Mouse (Mus musculus) kidney, adult 9 months (tissue): Measurements from ENCODE around the gene Ppp2r5e.

Experiments
- DNase-seq: peaks from one replicate; pipeline ENCODE4 v3.0.0; 2022

Gene Ppp2r5e

GRCm38 (mm10) chr12:75536566-75536965 is 59.5 kb downstream of the Ppp2r5e start:
- DNase-seq = no peak

- no peak for DNase-seq
Measured at GRCm38 (mm10) chr12:75533145-75533544, 62.9 kb downstream of the Ppp2r5e start.

DNA sequence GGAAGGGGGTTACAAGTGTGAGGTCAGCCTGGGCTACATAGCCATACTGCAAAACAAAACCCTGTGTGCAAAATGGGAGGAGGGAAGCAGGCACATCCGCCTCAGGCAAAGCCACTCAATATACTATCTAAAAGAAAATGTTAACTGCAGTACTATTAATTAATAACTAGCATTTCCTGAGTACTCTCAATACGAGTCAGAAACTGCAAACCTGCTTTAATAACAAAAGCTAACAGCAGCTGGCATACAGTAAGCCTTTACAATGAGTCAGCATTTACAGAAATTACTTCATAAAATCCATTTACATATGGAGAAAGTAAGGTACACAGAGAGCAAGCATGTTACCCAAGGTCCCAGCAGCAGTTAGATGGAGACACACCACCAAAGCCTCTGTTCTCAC is 64.2 kb downstream of the Ppp2r5e start:
- DNase-seq = peak; percentile 46

DNA sequence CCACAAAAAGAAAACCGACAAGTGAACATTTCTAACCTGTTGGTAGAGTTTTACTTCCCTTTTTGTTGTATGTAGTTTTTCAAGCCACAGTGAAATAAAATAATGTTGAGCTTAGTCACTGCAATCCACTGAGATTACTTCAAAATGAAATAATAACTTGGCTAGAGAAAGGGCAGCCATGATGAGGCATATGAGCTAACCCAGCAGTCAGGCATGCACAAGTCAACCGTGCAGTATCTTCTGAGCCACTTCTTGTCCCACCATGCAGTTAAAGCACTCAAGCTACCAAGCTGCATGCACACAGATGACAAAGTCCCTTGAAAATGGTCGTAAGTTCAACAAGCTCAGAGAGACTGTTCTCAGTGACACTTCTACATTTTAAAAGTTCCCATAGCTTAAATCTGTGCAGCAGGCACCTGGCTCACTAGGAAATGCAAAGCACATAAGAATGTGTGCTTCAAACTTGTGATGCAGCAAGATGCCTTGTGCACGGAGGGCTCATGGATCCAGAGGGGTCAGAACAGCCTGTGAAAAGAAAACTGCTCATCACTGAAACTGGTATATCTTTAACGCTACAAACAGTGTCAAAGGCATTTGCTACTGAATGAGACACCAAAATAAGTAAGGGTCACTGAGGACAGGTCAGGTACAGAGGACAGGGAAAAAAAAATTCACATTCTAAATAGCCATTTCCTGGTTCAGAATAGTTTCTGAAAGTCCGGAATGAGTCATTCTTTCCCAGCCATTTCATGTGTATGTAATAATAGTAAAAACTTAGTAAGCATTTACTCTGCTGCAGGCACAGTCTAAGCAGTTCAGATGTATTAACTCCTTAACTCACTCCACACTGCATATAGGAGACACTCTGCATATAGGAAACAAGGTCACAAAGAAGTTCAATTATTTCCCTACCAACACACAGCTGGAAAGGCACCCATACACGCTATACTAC is 66.9 kb downstream of the Ppp2r5e start:
- peak; percentile 55 for DNase-seq

DNA sequence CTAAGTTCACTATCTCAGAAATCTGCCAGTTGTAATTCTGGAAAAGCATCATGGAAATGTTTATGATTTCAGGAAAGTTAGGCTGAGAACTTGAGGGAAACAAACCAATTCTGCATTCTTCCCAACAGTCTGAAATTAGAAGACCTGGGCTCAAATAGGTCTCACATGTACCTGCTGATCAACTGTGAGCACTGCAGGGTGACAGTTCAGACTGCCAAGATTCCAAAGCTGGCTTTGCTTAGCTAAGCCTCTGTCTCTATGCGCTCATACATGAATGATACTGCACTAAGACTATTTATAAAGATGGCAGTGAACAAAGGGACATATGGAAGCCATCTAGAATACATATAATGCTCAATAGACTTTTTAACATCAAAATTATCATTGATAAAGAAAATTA is 67.7 kb downstream of the Ppp2r5e start:
- no peak for DNase-seq

GRCm38 (mm10) chr12:75524199-75524598 is 71.8 kb downstream of the Ppp2r5e start:
- DNase-seq = no peak

DNA sequence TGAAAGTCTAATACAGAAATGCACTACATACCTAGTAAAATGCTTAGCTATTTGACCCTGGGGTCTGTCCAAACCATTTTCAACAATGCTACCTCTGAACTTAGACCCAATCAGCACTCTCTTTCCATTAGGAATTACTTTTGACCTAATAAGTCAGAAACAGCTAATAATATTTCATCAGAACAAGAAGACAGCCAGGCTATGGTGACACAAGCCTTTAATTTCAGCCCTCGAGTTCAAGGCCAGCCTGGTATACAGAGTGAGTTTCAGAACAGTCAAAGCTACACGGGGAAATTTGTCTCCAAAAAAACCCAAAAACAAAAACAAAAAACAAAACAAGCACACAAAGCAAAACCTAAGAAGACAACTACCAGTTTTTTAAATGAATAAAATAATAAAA is 73.1 kb downstream of the Ppp2r5e start:
- DNase-seq = no peak

GRCm38 (mm10) chr12:75522360-75522759 is 73.7 kb downstream of the Ppp2r5e start:
- no peak for DNase-seq

GRCm38 (mm10) chr12:75520395-75520794 is 75.7 kb downstream of the Ppp2r5e start:
- DNase-seq = no peak

DNA sequence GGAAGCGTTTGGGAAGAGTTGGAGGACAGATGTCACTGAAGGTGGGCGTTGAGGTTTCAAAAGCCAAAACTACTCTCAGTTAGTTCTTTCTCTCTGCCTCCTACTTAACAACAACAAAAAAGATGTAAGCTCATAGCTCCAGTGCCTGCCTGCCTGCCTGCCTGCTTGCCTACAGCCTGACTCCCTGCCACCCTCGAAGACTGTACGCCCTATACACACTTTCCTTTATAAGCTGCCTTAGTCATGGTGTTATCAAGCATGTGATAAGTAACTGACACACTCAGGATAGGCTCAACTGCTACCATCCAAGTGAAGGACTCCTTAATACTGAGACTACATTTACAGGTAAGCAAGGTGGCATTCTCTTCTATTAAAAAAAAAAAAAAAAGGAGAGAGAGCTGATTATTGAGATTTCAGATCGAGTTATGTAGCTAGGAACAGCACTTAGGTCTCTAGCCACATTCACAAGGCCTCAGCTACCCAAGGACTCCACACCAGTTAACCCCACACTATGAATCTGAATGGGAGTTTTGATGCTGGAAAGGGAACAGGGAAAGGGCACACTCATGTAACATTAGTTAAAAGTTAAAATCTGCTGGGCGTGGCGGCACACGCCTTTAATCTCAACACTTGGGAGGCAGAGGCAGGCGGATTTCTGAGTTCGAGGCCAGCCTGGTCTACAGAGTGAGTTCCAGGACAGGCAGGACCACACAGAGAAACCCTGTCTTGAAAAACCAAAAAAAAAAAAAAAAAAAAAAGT is 76.7 kb downstream of the Ppp2r5e start:
- DNase-seq = no peak

DNA sequence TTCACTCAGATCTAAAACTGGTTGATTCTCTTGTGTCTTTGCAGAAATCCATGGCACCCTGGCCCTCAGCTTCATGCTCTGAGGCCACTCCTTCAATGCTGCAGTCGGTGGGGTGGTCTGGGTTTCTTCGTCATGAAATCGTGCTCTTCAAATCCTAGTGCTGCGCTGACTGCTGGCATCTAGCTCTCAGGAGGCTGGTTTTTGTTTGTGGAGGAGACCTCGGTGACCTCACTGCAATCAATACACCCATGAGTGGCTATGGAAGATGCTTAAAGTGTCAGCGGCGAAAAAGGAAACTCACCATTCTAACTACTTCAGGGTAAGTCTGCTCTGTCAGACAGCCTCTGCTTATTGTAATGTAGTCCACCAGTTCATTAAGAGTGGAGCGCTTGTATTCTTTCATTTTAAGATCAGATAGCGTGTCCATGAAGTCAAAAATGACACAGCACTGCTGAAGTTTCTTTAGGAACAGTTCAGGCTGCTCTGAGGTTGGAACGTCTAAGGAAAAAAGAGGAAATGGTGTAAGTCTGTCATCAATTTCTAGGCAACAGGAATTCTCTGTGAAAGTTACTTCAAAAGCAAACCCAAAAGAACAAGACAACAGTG is 80.6 kb downstream of the Ppp2r5e start:
- no peak for DNase-seq

GRCm38 (mm10) chr12:75511520-75511919 is 84.5 kb downstream of the Ppp2r5e start:
- no peak for DNase-seq

GRCm38 (mm10) chr12:75504991-75505650 is 90.9 kb downstream of the Ppp2r5e start:
- no peak for DNase-seq

DNA sequence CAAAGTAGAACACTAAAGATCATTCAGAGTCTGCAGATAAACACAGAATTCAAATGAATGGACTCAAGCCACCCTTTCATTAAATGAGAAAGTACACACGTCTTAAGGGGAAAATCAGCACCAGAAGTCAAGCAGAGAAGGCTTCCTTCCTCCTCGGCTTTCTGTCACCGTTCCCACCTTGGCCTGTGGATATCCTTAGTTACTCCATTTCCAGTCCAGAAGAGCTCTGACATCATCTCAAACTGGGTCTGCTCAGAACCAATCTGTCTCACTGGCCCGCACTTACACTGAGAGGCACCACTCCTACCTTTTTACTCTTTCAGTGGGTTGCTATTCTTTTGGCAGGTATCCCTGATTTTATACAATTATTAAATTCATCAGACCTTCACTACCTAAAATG is 93.4 kb downstream of the Ppp2r5e start:
- DNase-seq = no peak

GRCm38 (mm10) chr12:75497698-75498097 is 98.3 kb downstream of the Ppp2r5e start:
- DNase-seq = no peak

DNA sequence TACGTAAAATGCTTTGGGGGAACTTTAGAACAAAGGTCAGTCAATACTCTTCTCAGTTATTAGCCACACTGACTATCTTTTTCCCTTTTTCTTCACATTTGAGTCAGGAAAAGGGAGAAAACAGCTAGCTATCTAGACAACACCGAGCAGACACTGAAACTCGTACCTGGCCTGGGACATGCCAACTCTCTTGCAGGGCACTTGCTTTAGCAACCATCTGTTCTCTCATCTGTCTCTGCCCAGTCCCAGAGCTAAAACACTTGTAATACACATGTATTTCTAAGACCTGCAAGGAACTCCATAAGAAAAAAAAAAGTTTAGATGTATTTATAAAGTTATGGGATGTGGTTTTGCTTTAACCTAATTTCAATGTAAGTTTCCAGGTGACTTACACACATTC is 100.4 kb downstream of the Ppp2r5e start:
- no peak for DNase-seq

DNA sequence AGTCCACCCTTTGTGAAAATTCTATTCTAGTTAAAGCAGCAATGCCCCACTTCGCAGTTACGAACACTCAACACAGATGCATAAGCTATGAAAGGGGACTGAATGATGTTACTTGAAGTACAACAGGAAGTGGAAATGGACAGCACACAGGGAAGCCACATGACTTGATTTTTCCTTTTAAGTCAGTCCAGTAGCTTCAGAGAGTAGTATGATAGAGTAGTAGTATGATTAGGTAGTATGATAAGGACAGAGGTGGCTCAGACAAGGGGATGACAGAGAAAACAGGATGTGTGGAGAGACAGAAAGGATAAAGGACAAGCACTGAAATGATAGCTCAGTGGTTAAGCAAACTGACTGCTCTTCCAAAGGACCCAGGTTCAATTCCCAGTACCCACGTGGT is 101.4 kb downstream of the Ppp2r5e start:
- no peak for DNase-seq

- no peak for DNase-seq
Measured at GRCm38 (mm10) chr12:75492549-75493327, 103.3 kb downstream of the Ppp2r5e start.

- DNase-seq = peak; percentile 74
Measured at GRCm38 (mm10) chr12:75492148-75492547, 103.9 kb downstream of the Ppp2r5e start.

- DNase-seq = no peak
Measured at GRCm38 (mm10) chr12:75487500-75487899, 108.5 kb downstream of the Ppp2r5e start.

- no peak for DNase-seq
Measured at GRCm38 (mm10) chr12:75486568-75487286, 109.3 kb downstream of the Ppp2r5e start.
